Comparison of ENCODE assay signal across 25 mouse cellular contexts in the genomic region with DNA sequence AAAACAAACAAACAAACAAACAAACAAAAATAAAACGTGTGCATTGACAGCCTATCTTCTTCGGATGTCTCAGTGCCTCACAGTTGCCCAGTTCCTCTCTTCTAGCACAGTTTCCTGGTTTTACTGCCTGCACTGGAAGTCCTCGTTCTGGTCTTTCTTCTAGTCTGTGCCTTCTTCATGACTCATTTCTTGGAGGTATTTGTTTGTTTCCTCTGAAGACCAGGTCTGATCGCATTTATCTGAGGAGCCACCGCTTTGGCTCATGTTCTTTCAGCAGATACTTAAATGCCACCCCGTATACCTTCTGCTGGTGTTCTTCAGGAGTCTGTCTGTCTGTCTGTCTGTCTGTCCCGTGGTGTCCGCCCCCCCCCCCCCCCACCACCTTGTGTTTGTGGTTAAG.
DNase-seq lines count a peak whose midpoint lies in the region; ATAC-seq and TF ChIP-seq lines count a peak whose summit lies in the region.
"Had no signal": no experiment of that assay in that cellular context is flagged by ENCODE, and none has a peak within 500 bp of the region (broad histone marks: within the 10 kb centered on the region; RNA-seq: fewer than 3 reads in every experiment).

No protein-coding gene starts in this region.

- no peak overlapping the region for H3K9ac ChIP-seq in midbrain, embryonic 16.5 days (ENCODE audit: low read depth, low read length)
- H3K9ac ChIP-seq: embryonic facial prominence, embryonic 13.5 days; forebrain, embryonic 12.5 days; hindbrain, embryonic 12.5 days had no signal

- no peak for TF ChIP-seq CTCF in gastrocnemius, adult 2 months (IDR thresholded peaks at IDR 0.05)

- no peak overlapping the region for H3K4me2 ChIP-seq in midbrain, embryonic 16.5 days (ENCODE audit: low read length)
- H3K4me2 ChIP-seq: embryonic facial prominence, embryonic 13.5 days; forebrain, embryonic 12.5 days; hindbrain, embryonic 12.5 days had no signal

- ATAC-seq in midbrain, embryonic 16.5 days, result no peak
- ATAC-seq: activated CD4-positive, CD25-positive, alpha-beta regulatory T cell, adult 4 months; forebrain, embryonic 16.5 days; hindbrain, embryonic 16.5 days; Patski had no signal

- H3K36me3 ChIP-seq in megakaryocyte, embryonic 14.5 days (replicated peaks; ENCODE audit: low read length), result peaks cover 21% of the 10 kb centered on the region
- no peaks in the 10 kb centered on the region for H3K36me3 ChIP-seq in midbrain, embryonic 16.5 days (ENCODE audit: control insufficient read depth, insufficient read depth, low read length)
- H3K36me3 ChIP-seq: embryonic facial prominence, embryonic 13.5 days; forebrain, embryonic 12.5 days; heart, embryonic 10.5 days; hindbrain, embryonic 12.5 days had no signal

- H3K4me3 ChIP-seq in gastrocnemius, adult 2 months, result no peak overlapping the region
- H3K4me3 ChIP-seq in megakaryocyte, embryonic 14.5 days (replicated peaks), result peak overlapping the region; percentile 8
- no peak overlapping the region for H3K4me3 ChIP-seq in midbrain, embryonic 16.5 days (ENCODE audit: low read depth, low read length)
- H3K4me3 ChIP-seq: embryonic facial prominence, embryonic 13.5 days; forebrain, embryonic 12.5 days; heart, embryonic 10.5 days; hindbrain, embryonic 12.5 days had no signal

- H3K27ac ChIP-seq in gastrocnemius, adult 2 months, result peak overlapping the region; percentile 62
- H3K27ac ChIP-seq in midbrain, embryonic 16.5 days (ENCODE audit: low read length), result no peak overlapping the region
- H3K27ac ChIP-seq: embryonic facial prominence, embryonic 13.5 days; forebrain, embryonic 12.5 days; heart, embryonic 10.5 days; hindbrain, embryonic 12.5 days had no signal

- no peak for DNase-seq in gastrocnemius, adult 2 months
- no peak for DNase-seq in gastrocnemius, postnatal 25 days
- peak; percentile 32 for DNase-seq in CD4-positive, CD25-positive, alpha-beta regulatory T cell, adult 2 months (ENCODE audit: low read depth, low spot score)
- peak; percentile 36 for DNase-seq in c-Kit-positive CD71-positive TER-119-negative erythroid progenitor cells, embryonic 14.5 days (ENCODE audit: low read depth)
- no peak for DNase-seq in frontal cortex, adult 2 months (ENCODE audit: extremely low spot score in 1 of 2, low spot score in 1 of 2)
- DNase-seq in left cerebral cortex, adult 9 months (ENCODE audit: low spot score in 2 of 2), result no peak
- DNase-seq: adrenal gland, adult 8-10 months; adrenal gland, postnatal 36 days; cerebellum, adult 11-12 months; cerebellum, adult 9-10 months; cerebellum, postnatal 36 days; heart, adult 18-20 months; heart, postnatal 10 days; heart, postnatal 4 days had no signal

- no peaks in the 10 kb centered on the region for H3K27me3 ChIP-seq in megakaryocyte, embryonic 14.5 days (replicated peaks)
- no peaks in the 10 kb centered on the region for H3K27me3 ChIP-seq in midbrain, embryonic 16.5 days (ENCODE audit: control insufficient read depth, insufficient read depth, low read depth, low read length)
- H3K27me3 ChIP-seq: embryonic facial prominence, embryonic 13.5 days; forebrain, embryonic 12.5 days; hindbrain, embryonic 12.5 days; Patski had no signal

- intact Hi-C loops in gastrocnemius, adult 2 months (cut with DNase I), result no loop called here

- H3K4me1 ChIP-seq in megakaryocyte, embryonic 14.5 days, result peaks cover 94% of the 10 kb centered on the region
- peaks cover 19% of the 10 kb centered on the region for H3K4me1 ChIP-seq in midbrain, embryonic 16.5 days (ENCODE audit: control insufficient read depth, insufficient read depth, low read length)

- 90% methylated on average over 8 of the region's 8 CpGs for WGBS in midbrain, embryonic 16.5 days

- H3K9me3 ChIP-seq in megakaryocyte, embryonic 14.5 days, result no peaks in the 10 kb centered on the region
- H3K9me3 ChIP-seq in midbrain, embryonic 16.5 days (replicated peaks; ENCODE audit: control insufficient read depth, low read length, poor library complexity, severe bottlenecking), result no peaks in the 10 kb centered on the region
- H3K9me3 ChIP-seq: embryonic facial prominence, embryonic 13.5 days; forebrain, embryonic 12.5 days; G1E; heart, embryonic 10.5 days; hindbrain, embryonic 12.5 days had no signal

Comparison
In these comparisons a context has a peak if more than half of its experiments do, and no peak if none do; other contexts are left out.
1. DNase-seq: peak in CD4-positive, CD25-positive, alpha-beta regulatory T cell, adult 2 months (single experiment) and c-Kit-positive CD71-positive TER-119-negative erythroid progenitor cells, embryonic 14.5 days (single experiment); none in gastrocnemius, adult 2 months (single experiment), gastrocnemius, postnatal 25 days (single experiment), frontal cortex, adult 2 months (0 of 2) and left cerebral cortex, adult 9 months (0 of 2).